Mouse (Mus musculus): Measurements from ENCODE around the gene Nav2.

The Nav2 gene

DNA sequence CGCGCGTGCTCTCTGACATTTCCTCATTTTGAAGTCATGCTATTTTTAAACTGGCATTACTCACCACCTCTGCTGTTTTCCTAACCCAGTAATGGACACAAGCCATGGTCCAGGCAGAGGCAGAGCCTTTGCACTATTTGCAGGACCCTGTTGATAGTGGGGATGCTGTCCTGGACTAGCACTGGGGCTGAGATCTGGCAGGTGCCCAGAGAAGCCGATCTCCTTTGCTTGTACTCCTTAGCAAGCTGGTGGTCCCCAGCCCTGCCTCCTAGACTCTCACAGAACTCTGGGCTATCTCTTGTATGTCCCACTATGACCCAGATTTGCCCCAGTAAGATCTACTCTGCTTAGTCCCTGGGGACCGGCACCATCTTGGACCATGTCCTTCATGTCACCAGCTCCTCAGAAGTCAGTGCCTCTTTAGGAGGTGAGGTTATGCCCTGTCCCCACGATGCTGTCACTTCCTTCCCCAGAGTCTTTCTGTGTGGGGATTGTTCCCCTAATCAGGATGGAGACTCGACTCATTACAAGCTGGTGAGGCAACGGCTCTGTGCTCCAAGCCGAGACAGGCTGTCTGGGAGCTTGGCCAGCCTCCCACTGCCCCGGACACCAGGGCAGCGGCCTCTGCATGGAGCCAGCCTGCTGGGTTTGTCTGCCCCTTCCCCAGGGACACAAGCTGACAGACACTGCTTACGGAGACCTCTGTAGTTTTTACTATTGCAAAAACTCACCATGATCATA lies 250.3 kb downstream of the Nav2 start:
- DNase-seq (ENCODE audit: low read depth, low spot score): no peak

GRCm38 (mm10) chr7:49159646-49160555 lies 251.4 kb downstream of the Nav2 start:
- DNase-seq (ENCODE audit: low read depth, low spot score): no peak

GRCm38 (mm10) chr7:49162079-49162478 lies 253.6 kb downstream of the Nav2 start:
- DNase-seq (ENCODE audit: low read depth, low spot score): no peak

DNA sequence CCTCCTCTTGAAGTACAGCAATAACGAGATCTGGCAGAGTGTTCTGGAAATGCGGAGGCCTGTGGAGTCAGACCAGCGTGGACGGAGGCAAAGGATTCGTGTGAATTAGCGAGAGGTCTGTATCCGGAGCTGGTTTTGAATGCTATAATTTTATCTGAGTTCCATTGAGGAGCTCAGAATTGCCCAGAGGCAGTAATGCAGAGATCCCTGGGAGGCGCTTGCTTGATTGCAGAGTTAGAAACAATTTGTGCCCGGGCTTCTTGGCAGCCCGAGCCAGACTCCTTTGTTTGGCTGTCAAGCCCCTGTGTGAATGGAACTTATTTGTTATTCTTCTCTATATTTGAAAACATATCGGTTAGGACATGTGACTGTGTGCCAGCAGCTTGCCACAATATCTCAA lies 255.3 kb downstream of the Nav2 start:
- DNase-seq (ENCODE audit: low read depth, low spot score): no peak

GRCm38 (mm10) chr7:49164868-49165267 lies 256.4 kb downstream of the Nav2 start:
- DNase-seq (ENCODE audit: low read depth, low spot score): no peak

DNA sequence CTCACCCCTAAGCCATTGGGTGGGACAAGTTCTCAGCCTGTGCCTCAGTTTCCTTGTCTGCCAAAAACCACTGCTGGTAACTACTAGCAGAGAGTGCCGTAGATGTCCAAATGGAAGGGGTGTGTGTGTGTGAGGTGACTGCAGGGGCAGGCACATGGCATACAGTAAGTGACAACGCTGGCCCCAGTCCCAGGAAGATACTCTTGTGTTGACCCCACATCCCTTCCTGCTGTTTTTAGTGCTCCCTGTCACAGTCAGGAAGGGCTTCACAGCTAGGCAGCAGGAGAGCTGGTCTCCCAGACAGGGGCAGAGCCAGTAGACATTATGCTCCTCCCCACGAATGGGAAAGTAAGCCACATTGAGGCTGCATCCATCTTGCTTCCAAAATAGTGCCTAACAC lies 264.4 kb downstream of the Nav2 start:
- DNase-seq (ENCODE audit: low read depth, low spot score): no peak

DNA sequence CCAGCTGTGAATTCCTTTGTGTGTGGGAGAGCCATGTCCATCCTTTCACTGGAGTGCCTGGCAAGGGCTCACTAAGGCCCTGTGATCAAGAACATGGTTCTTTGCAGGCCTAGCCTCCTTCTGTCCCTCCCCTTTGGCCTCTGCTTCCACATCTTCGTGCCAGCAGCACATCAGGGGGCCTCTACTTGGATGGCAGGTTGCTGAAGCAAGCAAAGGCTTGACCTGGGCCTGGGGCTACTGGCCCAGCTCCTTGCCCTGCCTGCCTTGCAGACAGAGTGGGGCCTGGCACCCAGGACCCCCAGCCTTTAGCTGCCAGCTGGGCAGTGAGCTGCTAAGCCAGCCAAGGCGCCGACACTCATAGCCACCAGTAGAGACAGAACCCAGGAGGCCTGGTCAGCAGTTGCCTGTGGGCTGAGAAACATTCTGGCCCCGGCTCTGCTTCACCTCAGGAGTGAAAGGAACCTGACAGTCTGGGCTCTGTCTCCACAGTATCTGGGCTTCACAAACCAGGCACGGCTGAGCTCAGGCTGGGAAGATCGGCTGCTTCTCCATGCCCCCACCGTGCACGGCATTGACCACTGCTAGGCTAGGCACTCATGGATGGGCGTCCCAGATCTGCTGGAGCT lies 267.4 kb downstream of the Nav2 start:
- DNase-seq (ENCODE audit: low read depth, low spot score): no peak

DNA sequence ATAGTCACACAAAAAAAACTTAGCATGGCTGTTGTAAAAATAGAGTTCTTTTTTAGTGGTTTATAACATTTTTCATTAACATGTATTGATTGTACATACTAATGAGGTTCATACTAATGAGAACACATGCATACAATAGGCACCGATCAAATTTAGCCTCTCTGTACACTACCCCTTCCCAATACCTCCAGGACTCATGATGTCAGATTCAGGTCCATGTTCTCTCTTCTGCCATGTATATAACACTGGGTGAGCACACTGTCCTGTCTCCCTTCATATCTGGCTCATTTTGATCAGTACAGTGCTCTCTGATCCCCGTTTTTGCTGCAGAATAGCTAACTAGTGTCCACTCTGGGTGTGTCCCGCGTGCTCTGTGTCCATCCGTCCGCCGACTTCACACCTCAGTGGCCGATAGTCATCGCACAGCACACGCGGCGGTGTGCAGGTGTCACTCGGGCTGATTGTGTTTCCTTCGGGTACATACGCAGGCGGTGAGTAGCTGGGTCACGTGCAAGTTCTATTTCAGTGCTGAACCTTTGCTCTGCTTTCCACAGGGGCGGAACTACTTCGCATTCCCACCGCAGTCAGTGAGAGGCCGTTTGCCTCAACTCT lies 268.2 kb downstream of the Nav2 start:
- DNase-seq (ENCODE audit: low read depth, low spot score): no peak

DNA sequence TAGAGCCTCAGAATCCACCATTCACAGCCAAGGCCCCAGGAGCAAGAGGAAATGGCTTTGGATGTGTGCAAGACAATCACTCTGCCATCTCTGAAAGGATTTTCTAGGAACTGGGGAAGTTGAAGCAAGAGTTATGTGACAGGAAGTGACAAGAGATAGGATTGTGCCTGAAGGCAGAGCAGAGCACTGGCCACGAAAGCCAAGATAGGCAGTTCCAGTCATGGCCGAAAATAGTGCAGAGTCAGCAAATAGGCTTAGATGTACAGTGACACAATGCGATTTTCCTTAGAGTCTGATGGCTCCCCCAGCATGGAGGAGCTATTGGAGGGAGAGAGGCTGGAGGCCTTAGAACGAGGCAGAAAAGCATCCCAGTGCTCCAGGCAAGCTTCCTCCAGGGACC lies 269.7 kb downstream of the Nav2 start:
- DNase-seq (ENCODE audit: low read depth, low spot score): no peak

GRCm38 (mm10) chr7:49181010-49181409 lies 272.5 kb downstream of the Nav2 start:
- DNase-seq (ENCODE audit: low read depth, low spot score): no peak

DNA sequence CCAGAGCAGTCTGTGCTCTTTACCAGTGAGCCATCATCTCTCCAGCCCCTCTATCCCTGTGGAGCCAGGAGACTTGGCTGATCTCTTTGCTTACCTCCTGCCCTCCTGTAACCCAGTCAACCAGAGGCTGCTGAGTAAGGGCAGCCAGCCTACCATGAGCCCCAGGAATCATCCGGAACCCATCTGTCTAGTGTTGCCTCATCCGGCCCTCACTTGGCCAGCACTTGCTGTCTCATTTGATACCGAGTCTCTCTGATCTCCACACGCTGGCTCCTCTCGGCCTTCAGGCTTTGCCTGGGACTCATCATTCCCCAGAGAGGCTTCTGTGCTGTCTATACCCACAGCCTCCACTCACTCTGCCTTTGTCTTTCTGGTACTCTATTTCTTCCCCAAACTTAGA lies 273.9 kb downstream of the Nav2 start:
- DNase-seq (ENCODE audit: low read depth, low spot score): no peak

DNA sequence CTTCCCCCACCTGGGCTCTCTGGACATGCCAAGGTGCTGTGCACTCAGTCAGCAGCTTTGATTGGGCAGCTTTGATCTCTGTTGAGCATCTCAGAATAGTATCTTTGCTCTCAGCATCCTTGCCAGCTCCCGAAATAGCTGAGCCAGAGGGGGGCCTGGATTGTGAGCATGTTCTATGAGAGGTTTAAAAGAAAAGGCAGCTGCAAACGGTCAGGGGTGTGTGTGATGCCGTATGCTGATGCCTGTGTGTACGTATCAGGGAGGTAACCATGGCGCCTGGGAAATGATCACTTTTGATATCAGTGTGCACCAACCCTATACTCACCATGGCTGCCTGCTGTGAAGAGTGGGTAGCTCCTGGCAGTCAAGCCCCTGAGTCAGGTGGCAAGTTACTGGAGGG lies 275.2 kb downstream of the Nav2 start:
- DNase-seq (ENCODE audit: low read depth, low spot score): no peak

DNA sequence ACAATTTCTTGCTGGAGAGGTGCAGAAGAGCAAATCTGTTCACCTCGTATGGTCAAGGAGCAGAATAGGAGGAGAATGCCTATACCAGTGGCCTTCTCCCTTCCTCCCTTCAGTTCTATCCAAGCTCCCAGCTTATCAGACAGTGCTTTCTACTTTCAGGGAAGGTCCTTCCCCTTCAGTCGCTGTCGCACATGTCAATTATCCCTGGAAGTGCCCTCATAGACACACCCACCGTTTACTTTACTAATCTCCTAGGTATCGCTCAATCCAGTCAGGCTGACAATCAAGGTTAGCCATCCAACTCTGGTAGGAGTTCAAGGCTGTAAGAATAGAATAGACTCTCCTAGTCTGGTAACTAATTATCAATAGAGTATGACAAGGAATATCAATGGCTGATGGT lies 277.5 kb downstream of the Nav2 start:
- no peak for DNase-seq (ENCODE audit: low read depth, low spot score)

- no peak for DNase-seq (ENCODE audit: low read depth, low spot score)
Observed at GRCm38 (mm10) chr7:49189364-49189763, 280.8 kb downstream of the Nav2 start.

DNA sequence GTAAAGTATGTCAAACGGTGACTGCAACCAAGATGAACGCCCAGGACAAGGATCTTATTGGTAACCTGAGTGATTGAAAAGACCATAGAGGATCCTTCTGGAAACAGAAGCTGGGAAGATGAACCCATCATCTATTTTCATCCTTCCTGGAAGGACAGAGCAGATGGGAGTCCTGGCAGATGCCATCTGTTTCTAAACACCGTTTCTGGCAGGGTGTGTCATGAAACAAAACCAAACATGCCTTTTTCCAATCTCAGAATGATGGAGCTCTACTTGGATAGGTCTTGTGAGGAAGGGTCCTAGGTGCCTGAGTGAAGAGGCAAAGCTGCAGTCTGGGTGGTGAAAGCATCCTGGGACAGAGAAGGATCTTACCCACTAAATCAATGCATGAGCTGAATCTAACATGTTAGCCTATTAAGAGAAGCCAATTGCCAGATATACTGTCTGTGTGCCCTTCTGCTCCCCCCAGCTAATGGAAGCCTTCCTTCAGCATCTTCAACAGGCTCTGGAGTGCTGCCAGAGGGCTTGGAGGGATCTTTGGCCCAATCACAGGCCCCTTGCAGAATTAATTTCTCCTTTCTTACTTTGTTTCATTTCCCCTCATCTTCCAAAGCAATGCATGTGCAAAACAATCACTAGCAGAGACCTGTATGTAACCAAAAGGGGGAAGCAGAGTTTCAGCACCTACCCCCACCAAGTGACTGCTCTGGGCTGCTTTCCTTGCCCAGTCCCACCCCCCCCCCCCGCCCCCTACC lies 281.9 kb downstream of the Nav2 start:
- peak; percentile 53 for DNase-seq (ENCODE audit: low read depth, low spot score)

GRCm38 (mm10) chr7:49191081-49191678 lies 282.7 kb downstream of the Nav2 start:
- no peak for DNase-seq (ENCODE audit: low read depth, low spot score)

DNA sequence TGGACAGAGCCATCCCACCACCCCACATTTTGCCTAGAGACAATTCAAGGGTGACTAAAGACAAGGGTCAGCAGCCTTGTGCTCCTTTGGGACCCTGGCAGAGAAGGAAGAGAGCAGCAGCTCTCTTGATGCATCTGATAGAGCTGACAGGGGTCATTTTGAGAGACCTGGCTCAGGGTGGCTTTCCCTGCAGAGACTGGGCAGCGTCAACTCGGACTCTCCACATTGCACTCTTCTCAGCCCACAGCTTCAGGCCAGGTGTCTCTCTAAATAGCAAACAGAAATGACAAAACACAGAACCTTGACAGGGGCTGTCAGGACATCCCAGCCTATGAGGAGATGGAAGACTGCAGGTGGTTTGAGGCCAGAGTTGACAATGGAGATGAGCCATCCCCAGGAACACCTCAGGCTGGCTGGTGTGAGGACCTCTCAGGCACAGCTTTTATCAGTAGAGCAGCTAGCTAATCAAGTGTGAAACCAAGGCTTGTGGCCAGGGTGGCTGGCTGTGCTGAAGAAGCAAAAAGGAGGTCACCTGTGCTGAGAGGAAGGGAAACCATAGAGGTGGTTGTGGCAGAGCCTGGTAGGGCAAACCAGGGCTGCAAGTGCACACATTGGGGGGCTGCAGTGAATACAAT lies 283.7 kb downstream of the Nav2 start:
- DNase-seq (ENCODE audit: low read depth, low spot score): peak; percentile 86

DNA sequence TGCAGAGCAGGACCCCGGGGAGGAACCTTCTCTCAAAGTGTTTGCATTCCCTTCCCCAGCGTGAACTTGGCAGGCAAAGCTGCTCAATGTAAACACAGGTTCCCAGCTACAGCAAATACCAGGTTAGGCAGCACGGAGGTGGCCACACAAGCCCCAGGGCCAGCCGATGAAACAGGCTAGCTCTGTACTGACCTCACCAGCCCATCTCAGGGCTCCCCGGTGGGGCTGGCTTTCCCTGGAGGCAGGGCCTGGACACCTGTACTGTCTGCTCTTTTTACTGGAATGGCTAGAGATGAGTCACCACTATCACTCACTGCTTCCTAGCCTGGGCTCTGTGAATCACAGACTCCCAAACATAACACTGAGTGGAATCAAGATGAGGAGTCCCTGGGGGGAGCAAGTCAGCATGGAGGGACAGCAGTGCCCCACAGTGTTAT lies 287.2 kb downstream of the Nav2 start:
- no peak for DNase-seq (ENCODE audit: low read depth, low spot score)

DNA sequence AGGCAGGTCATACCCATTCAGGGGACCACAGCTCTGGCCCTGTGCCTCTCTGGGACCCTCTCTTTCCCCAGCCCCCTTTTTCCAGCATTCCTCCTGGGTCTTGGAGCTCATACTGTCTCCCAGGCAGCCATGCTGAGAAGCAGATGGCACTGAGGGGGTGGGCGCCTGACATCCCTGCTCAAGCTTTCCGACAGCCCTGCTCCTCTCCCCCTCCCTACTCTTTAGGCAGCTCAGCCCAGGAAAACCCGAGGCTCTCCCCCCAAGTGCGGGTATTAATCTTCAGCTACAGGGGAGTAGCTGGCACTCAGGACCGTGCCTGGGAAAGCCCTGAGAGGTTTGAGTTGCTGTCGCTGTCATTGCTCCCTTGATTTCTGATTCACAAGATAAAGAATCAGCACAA lies 290.9 kb downstream of the Nav2 start:
- no peak for DNase-seq (ENCODE audit: low read depth, low spot score)

DNA sequence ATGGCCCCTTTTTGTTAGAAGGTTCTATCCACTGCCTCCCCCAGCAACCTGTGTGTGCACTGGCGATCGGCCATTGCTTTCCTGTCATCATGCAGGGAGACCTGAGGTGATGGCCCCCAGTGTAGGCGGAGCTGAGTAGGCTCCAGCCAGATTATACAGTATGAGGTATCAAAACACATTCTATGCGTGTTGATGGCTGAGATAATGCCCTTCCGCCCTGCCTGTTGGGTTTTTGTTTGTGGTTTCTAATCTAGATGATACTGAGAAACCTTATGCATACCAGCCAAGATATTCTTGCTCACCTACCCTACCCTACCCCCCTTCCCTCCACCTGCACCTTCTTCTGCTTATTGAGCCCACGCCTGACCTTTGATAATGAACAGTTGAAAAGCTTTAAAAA lies 291.8 kb downstream of the Nav2 start:
- DNase-seq (ENCODE audit: low read depth, low spot score): no peak
